Mouse (Mus musculus): ENCODE data around the gene Chrnb4. TPM values are rescaled to one million over a fixed set of nuclear protein-coding genes. Genes with fewer than 3 reads are reported as not detected.

Chrnb4 gene
- total RNA-seq (2023) = not detected in 4 replicates

GRCm38 (mm10) chr9:55048211-55048880 lies at the start of gene Chrnb4:
Gene Chrnb4 (minus strand): TSS chr9:55048779.

DNA sequence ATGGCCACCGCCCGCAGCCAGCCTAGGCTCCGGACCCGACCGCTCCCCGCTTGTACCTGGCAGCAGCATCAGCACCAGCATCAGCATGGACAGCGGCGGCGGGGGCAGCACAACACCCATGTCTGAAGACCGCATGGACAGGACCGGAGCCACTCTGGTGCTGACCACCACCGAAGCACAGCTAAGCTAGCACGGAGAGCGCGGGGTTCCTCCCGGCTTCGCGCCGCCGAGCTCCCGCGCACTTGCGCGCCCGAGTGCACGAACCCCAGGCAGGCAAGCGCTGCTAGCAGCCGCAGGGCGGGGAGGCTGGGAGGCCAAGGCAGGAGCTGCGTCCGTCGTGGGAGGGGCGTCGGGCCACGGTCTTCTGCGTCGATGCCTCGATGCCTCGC lies 22.3 kb downstream of the Chrnb4 start, which contains the start of gene Chrna3:
TSS of gene Chrna3 (minus strand) at position 288 of the 389 bp plus-strand sequence.

DNA sequence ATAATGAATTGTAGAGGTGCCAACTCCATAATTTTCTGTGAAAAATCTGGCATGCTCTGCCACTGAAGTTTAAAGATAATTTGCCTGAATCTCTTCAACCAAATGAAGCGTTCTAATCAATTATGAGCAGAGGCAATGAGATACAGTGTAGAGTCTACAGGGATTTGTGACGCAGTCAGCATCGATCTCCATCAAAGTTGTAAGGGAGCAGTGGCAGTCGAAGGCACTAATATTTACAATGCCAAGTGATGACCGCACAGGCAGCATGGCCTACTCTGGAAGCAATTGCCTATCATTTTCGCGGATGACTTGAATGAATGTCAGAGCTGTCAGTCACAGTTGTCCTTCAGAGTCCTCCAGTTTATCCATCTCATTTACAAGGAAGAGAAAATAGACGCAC lies 67.9 kb downstream of the Chrnb4 start, which contains the start of gene Chrna5:
TSS of gene Chrna5 (plus strand) at position 207 of the 400 bp plus-strand sequence.

Other genes with a start within 250 kb of the Chrnb4 start
- 44.9 to 55.0 TPM (median 50.6 TPM) in 4 replicates for gene Ireb2, start 185.0 kb downstream of the Chrnb4 start, total RNA-seq (2023)
- gene Hykk, start 131.5 kb downstream of the Chrnb4 start, total RNA-seq (2023) = 0.55 to 1.3 TPM (median 1.0 TPM) in 4 replicates
- gene Psma4, start 98.0 kb downstream of the Chrnb4 start, total RNA-seq (2023) = 85.0 to 88.1 TPM (median 87.5 TPM) in 4 replicates
- gene AY074887, start 97.8 kb downstream of the Chrnb4 start, total RNA-seq (2023) = 0.81 to 1.3 TPM in 2 of 4 replicates, not detected in the others
- gene Chrna5, start 67.9 kb downstream of the Chrnb4 start, total RNA-seq (2023) = not detected in 4 replicates
- not detected in 4 replicates for gene Chrna3, start 22.2 kb downstream of the Chrnb4 start, total RNA-seq (2023)
- gene Ube2q2, start 100.1 kb upstream of the Chrnb4 start, total RNA-seq (2023) = 27.8 to 34.3 TPM (median 31.9 TPM) in 4 replicates
- 43.6 to 51.0 TPM (median 46.4 TPM) in 4 replicates for gene Fbxo22, start 160.1 kb upstream of the Chrnb4 start, total RNA-seq (2023)